Mouse (Mus musculus) heart, adult 9 months (tissue): ENCODE measurements around the gene Wdr45.

Experiments used
- DNase-seq, 2 experiments: peaks; one replicate each; pipeline ENCODE4 v3.0.0; 2022; ENCODE audit warnings: low spot score in 2 of 2

The Wdr45 gene

DNA sequence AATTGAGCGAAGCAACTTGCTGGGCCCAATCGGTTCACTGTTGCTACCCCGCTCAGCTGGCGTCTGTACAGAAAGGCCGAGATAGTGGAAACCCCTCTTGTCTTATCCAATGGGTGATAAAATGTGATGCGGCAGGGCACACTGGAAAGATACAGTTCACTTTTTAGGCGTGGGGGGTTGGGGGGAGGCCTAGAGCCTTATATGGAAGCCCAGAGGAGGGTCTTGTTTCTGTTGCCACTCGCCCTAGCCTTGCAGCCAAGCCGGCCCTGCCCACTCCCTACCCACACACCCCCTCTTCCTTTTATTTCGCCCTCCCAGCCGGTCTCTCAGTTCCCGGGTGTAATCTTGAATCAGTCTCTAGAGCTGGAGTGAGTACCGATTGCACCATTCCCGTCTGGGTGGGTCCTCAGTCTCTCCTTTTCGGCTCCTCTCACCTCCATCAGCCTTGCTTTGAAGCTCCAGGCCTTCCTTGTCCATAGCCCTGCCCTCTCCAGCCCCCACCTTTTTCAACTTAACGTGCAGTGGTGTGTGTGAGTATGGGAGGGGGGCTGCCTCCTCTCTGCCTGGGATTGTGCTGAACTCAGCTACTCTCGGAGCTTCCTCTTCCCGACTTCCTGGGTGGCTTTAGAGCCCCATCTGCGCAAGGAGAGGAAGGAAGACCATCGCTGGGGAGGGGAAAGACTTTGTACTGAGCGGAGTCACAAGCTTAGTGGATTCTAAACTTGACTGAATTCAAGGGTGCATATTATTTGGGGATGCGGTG, 49.7 kb downstream of the Wdr45 start:
- peak; percentile 53 to 68 for DNase-seq

DNA sequence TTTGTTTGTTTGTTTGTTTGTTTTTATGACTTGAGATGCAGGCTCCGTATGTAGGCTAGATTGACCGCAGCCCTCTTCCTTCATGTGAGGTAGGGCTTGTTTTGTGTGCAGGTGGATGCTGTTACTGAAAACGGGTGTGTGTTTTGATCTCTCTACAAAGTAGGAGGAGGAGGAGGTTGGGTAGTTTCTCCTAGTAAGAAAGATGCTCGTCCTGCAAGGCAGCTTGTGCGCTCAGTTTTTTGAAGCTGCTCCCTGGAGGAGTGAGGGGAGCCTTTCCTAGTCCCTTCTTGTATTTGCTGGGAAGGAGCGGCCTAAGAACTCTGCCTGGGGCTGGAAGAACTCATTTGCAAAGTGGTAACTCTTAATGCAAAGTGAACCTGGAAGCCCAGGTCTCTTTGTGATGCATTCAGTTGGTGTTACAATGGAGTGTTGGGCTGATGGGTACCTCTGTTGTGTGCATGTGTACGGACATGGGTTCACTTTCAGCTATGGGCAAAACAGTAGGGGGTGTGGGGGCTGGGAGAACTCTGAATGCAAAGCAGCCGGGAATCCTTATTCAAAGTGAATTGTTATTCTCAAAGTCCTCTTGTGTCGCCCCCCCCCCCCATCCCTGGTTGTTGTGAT, 50.6 kb downstream of the Wdr45 start:
- DNase-seq, result no peak

DNA sequence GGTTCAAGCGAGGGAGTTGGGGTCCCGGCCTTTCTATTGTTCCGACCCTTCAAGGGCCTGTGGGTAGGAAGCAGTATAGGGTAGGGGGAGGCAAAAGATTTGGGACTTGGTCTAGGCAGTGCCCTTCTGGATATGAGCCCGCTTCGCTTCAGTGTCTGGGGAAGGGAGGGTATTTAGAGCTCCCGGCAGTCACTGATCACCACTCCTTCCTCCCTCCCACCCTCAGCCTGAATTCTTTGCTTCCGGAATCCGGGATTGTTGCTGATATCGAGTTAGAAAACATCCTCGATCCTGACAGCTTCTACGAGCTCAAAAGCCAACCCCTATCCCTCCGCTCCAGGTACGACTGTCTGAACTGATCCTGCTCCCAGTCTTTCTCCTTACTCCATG, 51.1 kb downstream of the Wdr45 start:
- peak in 1 of 2 experiments; percentile 22 for DNase-seq

DNA sequence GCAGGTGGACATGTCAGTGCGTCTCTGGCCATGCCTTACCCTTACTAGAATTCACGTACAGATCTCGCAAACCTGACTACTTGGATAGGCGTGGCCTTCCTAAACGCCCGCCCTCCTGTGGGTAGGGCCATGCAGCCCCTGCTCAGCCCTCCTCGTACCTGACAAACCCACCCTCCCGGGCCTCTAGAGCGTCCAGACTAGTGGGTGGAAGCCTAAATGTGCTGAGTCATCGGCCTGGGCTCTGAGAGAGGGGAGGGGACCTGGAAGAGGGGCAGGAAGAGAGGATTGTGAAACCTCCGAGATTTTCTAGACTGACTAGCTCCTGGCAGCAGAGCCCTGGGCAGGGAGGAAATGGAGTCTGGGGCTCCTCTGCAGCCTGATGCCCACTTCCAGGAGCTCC, 51.6 kb downstream of the Wdr45 start:
- DNase-seq, result peak; percentile 55 to 60

DNA sequence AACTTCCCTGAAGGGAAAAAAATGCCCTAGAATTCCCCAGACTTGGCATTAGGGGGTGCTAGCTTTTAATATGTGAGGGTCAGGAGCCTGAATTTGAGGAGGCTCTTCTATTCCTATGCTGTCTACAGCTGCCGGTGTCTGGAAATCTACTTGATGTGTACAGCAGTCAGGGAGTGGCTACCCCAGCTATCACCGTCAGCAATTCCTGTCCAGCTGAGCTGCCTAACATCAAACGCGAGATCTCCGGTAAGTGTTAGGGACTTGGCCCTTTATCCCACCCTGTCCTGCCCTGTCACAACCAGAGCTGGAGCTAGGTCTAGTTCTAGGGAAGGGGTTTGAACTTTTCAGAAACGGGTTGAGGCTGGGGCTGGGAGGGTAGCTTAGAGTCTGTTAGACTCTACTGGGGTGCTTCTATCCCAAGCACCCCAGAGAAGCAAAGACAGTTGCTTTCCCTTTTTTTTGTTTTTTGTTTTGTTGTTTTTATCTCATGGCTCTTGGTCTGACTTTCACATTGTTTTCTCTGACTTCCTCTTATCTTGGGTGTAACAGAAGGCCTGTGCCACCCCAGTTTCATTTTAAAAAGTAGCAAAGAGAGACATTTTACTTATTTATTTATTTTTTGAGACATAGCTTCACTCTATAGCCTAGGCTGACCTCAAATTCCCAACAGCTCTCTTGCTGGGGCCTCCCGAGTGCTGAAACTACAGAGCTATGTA, 55.3 kb downstream of the Wdr45 start:
- no peak for DNase-seq

DNA sequence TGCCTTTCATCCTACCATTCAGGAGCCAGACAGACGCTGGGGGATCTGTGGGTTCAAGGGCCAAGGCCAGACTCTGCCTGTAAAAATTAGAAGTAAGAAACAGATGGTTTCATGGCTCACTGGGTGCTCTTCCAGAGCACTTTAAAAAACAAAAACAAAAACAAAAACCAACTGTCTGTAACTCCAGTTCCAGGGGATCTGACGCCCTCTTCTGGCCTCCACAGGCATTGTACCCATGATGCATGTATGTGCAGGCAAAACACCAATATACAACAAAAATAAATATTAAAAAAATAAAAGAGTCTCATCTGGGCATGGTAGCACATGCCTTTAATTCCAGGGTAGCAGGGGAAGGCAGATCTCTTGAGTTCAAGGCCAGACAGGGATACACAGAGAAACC, 58.6 kb downstream of the Wdr45 start:
- DNase-seq, result no peak

DNA sequence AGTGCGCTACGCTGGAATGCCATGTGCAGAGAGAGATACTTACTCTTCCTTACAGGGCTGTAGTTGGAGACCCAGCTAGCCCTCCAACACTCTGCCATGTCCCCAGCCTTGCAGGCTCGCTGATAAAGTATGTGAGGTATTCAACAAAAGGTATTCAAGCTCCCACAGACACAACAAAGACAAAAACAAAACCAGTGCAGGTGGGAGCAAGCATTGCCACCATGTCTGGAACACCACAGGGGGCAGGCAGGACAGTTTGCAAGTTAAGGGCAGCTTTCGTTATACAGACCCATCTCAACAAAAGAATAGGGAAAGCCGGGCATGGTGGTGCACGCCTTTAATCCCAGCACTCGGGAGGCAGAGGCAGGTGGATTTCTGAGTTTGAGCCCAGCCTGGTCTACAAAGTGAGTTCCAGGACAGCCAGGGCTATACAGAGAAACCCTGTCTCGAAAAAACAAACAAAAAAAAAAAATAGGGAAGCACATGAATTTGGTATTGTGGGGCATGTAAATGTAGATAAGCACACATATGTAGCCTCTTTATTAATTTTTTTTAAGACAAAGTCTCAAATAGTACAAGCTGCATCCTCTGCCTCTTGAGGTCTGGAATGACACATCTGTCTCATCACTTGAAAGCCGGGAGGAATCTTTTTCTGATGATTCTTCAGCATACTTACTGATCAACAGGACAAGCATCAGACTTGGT, 61.5 kb downstream of the Wdr45 start:
- DNase-seq, result no peak

DNA sequence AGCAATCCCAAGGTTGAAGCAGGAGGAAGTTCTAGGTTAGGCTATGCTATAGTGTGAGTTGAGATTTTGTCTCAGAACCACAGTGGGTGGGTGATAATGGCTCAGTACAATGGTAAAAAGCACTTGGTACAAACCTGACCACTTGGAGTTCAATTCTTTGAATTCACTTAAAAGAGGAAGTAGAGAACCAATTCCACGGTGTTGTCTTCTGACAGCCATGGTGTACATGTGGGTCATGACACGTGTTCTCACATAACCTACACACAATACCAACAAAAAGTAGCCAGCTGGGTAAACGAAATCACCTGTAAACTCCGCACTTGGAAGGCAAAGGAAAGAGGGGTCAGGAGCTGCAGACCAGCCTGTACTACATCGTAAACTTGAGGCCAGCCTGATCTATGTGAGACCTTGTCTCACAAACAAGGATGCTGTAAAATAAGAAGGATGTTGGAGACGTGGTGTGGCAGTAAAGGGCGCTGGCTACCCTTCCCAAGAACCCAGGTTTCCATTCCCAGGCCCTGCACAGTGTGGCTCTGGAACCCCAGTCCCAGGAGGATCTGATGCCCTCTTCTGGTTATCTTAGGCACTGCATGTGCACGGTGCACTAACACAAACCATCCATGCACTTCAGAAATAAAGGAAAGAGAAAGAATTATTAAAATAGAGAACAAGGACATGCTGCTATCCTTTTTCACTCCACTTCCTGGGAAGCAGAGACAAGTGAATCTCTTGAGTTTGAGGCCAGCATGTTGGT, 62.4 kb downstream of the Wdr45 start:
- peak in 1 of 2 experiments; percentile 30 for DNase-seq
